Mouse (Mus musculus): ENCODE data around the gene Ptprs. TPM values are rescaled to one million over a fixed set of nuclear protein-coding genes. Genes with fewer than 3 reads are reported as not detected.

Ptprs gene
- polyA plus RNA-seq, 1 experiment, result 241 TPM

- H3K4me1 ChIP-seq (ENCODE audit: control insufficient read depth, insufficient read depth, low read length), result peaks cover 24% of the 10 kb centered on the region
- H3K4me3 ChIP-seq (ENCODE audit: insufficient read depth, low read depth, low read length), result peak overlapping the region; percentile 56
- 1% methylated on average over 47 of the region's 47 CpGs for WGBS
- TF ChIP-seq CTCF (IDR thresholded peaks at IDR 0.05; ENCODE audit: insufficient read depth, low read depth, low read length) (peak; percentile 56), POLR2A (IDR thresholded peaks at IDR 0.05; ENCODE audit: insufficient read depth, low read depth, low read length) (no peak)
- no peak overlapping the region for H3K27ac ChIP-seq (ENCODE audit: insufficient read depth, low read depth, low read length)
Measured at GRCm38 (mm10) chr17:56425584-56425914, 50.7 kb downstream of the Ptprs start.

- WGBS, result 22% methylated on average over 77 of the region's 77 CpGs
- TF ChIP-seq POLR2A (IDR thresholded peaks at IDR 0.05; ENCODE audit: insufficient read depth, low read depth, low read length) (no peak), CTCF (IDR thresholded peaks at IDR 0.05; ENCODE audit: insufficient read depth, low read depth, low read length) (no peak)
- Histone ChIP-seq H3K4me1 (ENCODE audit: control insufficient read depth, insufficient read depth, low read length) (peaks cover 24% of the 10 kb centered on the region), H3K27ac (ENCODE audit: insufficient read depth, low read depth, low read length) (no peak overlapping the region), H3K4me3 (ENCODE audit: insufficient read depth, low read depth, low read length) (peak overlapping the region; percentile 56)
Measured at GRCm38 (mm10) chr17:56424726-56425583, 51.3 kb downstream of the Ptprs start.

GRCm38 (mm10) chr17:56420022-56420421 is 56.3 kb downstream of the Ptprs start:
- WGBS, result 93% methylated on average over 2 of the region's 2 CpGs
- H3K4me3 ChIP-seq (ENCODE audit: insufficient read depth, low read depth, low read length), result no peak overlapping the region
- H3K4me1 ChIP-seq (ENCODE audit: control insufficient read depth, insufficient read depth, low read length), result peaks cover 8% of the 10 kb centered on the region

GRCm38 (mm10) chr17:56418304-56418703 is 58.0 kb downstream of the Ptprs start:
- Histone ChIP-seq H3K4me3 (ENCODE audit: insufficient read depth, low read depth, low read length) (no peak overlapping the region), H3K27ac (ENCODE audit: insufficient read depth, low read depth, low read length) (no peak overlapping the region), H3K4me1 (ENCODE audit: control insufficient read depth, insufficient read depth, low read length) (no peaks in the 10 kb centered on the region)
- TF ChIP-seq POLR2A (IDR thresholded peaks at IDR 0.05; ENCODE audit: insufficient read depth, low read depth, low read length) (no peak), CTCF (IDR thresholded peaks at IDR 0.05; ENCODE audit: insufficient read depth, low read depth, low read length) (no peak)
- 59% methylated on average over 12 of the region's 12 CpGs for WGBS

More at GRCm38 (mm10) chr17:56420022-56420421, 56.3 kb downstream of the Ptprs start:
- no peak for TF ChIP-seq CTCF (IDR thresholded peaks at IDR 0.05; ENCODE audit: insufficient read depth, low read depth, low read length)
- TF ChIP-seq POLR2A (IDR thresholded peaks at IDR 0.05; ENCODE audit: insufficient read depth, low read depth, low read length), result no peak
- H3K27ac ChIP-seq (ENCODE audit: insufficient read depth, low read depth, low read length), result no peak overlapping the region

- H3K27ac ChIP-seq (ENCODE audit: insufficient read depth, low read depth, low read length), result no peak overlapping the region
- 62% methylated on average over 9 of the region's 9 CpGs for WGBS
- no peak for TF ChIP-seq CTCF (IDR thresholded peaks at IDR 0.05; ENCODE audit: insufficient read depth, low read depth, low read length)
- TF ChIP-seq POLR2A (IDR thresholded peaks at IDR 0.05; ENCODE audit: insufficient read depth, low read depth, low read length), result no peak
- peaks cover 2% of the 10 kb centered on the region for H3K4me1 ChIP-seq (ENCODE audit: control insufficient read depth, insufficient read depth, low read length)
- H3K4me3 ChIP-seq (ENCODE audit: insufficient read depth, low read depth, low read length), result no peak overlapping the region
Measured at GRCm38 (mm10) chr17:56414785-56415184, 61.5 kb downstream of the Ptprs start.

GRCm38 (mm10) chr17:56413113-56413512 is 63.2 kb downstream of the Ptprs start:
- H3K27ac ChIP-seq (ENCODE audit: insufficient read depth, low read depth, low read length), result no peak overlapping the region
- 67% methylated on average over 13 of the region's 13 CpGs for WGBS
- peaks cover 10% of the 10 kb centered on the region for H3K4me1 ChIP-seq (ENCODE audit: control insufficient read depth, insufficient read depth, low read length)
- no peak for TF ChIP-seq CTCF (IDR thresholded peaks at IDR 0.05; ENCODE audit: insufficient read depth, low read depth, low read length)
- TF ChIP-seq POLR2A (IDR thresholded peaks at IDR 0.05; ENCODE audit: insufficient read depth, low read depth, low read length), result no peak
- no peak overlapping the region for H3K4me3 ChIP-seq (ENCODE audit: insufficient read depth, low read depth, low read length)

GRCm38 (mm10) chr17:56411437-56411836 is 64.8 kb downstream of the Ptprs start:
- TF ChIP-seq POLR2A (IDR thresholded peaks at IDR 0.05; ENCODE audit: insufficient read depth, low read depth, low read length), result no peak
- TF ChIP-seq CTCF (IDR thresholded peaks at IDR 0.05; ENCODE audit: insufficient read depth, low read depth, low read length), result no peak
- H3K4me1 ChIP-seq (ENCODE audit: control insufficient read depth, insufficient read depth, low read length), result peaks cover 24% of the 10 kb centered on the region
- WGBS, result 96% methylated on average over 7 of the region's 7 CpGs
- no peak overlapping the region for H3K4me3 ChIP-seq (ENCODE audit: insufficient read depth, low read depth, low read length)
- no peak overlapping the region for H3K27ac ChIP-seq (ENCODE audit: insufficient read depth, low read depth, low read length)

- WGBS, result 29% methylated on average over 8 of the region's 8 CpGs
- no peak overlapping the region for H3K27ac ChIP-seq (ENCODE audit: insufficient read depth, low read depth, low read length)
- TF ChIP-seq CTCF (IDR thresholded peaks at IDR 0.05; ENCODE audit: insufficient read depth, low read depth, low read length), result no peak
- TF ChIP-seq POLR2A (IDR thresholded peaks at IDR 0.05; ENCODE audit: insufficient read depth, low read depth, low read length), result no peak
- no peak overlapping the region for H3K4me3 ChIP-seq (ENCODE audit: insufficient read depth, low read depth, low read length)
- H3K4me1 ChIP-seq (ENCODE audit: control insufficient read depth, insufficient read depth, low read length), result peaks cover 30% of the 10 kb centered on the region
Measured at GRCm38 (mm10) chr17:56409759-56410158, 66.5 kb downstream of the Ptprs start.

GRCm38 (mm10) chr17:56408965-56409625 is 67.2 kb downstream of the Ptprs start:
- Histone ChIP-seq H3K4me1 (ENCODE audit: control insufficient read depth, insufficient read depth, low read length) (peaks cover 30% of the 10 kb centered on the region), H3K4me3 (ENCODE audit: insufficient read depth, low read depth, low read length) (no peak overlapping the region), H3K27ac (ENCODE audit: insufficient read depth, low read depth, low read length) (peak overlapping the region; percentile 39; the same call in 1 of the 2 replicates)
- WGBS, result 28% methylated on average over 13 of the region's 13 CpGs
- no peak for TF ChIP-seq POLR2A (IDR thresholded peaks at IDR 0.05; ENCODE audit: insufficient read depth, low read depth, low read length)
- TF ChIP-seq CTCF (IDR thresholded peaks at IDR 0.05; ENCODE audit: insufficient read depth, low read depth, low read length), result no peak

Data from olfactory bulb, adult 2 months (tissue).